Mouse (Mus musculus) intestine, postnatal 0 days (tissue): Measurements from ENCODE around the gene Zfp790. TPM values are rescaled to one million over a fixed set of nuclear protein-coding genes. Genes with fewer than 3 reads are reported as not detected.

Source experiments
- ATAC-seq: fragments of 200-750 bp; cut with Nextera tagmentation; 2 replicates; pipeline ENCODE4 v1.8.0; 2017; ENCODE audit warnings: mild to moderate bottlenecking, moderate TSS enrichment, moderate library complexity
- H3K27ac ChIP-seq: fragments of 300-500 bp; sonication (generic); 2 replicates; pipeline ENCODE4 v1.5.1; 2014; ENCODE audit warnings: mild to moderate bottlenecking, low read depth, low read length, moderate library complexity
- H3K27me3 ChIP-seq: fragments of 300-500 bp; sonication (generic); replicated peaks from 2 replicates; pipeline ENCODE4 v1.6.1; 2014; ENCODE audit warnings: low read length, mixed read lengths; ENCODE audit not compliant: control insufficient read depth, insufficient read depth
- H3K36me3 ChIP-seq: fragments of 300-500 bp; sonication (generic); 2 replicates; pipeline ENCODE4 v1.6.1; 2014; ENCODE audit warnings: mild to moderate bottlenecking, moderate library complexity; ENCODE audit not compliant: control insufficient read depth, insufficient read depth
- H3K4me1 ChIP-seq: fragments of 300-500 bp; sonication (generic); replicated peaks from 2 replicates; pipeline ENCODE4 v1.6.1; 2014; ENCODE audit warnings: antibody characterized with exemption, low read length, mixed read lengths; ENCODE audit not compliant: control insufficient read depth, insufficient read depth
- H3K4me2 ChIP-seq: fragments of 300-500 bp; sonication (generic); replicated peaks from 2 replicates; pipeline ENCODE4 v1.6.1; 2014; ENCODE audit warnings: low read depth, mild to moderate bottlenecking, moderate library complexity
- H3K4me3 ChIP-seq: fragments of 300-500 bp; sonication (generic); 2 replicates; pipeline ENCODE4 v1.5.1; 2014; ENCODE audit warnings: low read depth, low read length
- H3K9ac ChIP-seq: fragments of 300-500 bp; sonication (generic); 2 replicates; pipeline ENCODE4 v1.6.1; 2014; ENCODE audit warnings: mild to moderate bottlenecking, low read depth, low read length
- H3K9me3 ChIP-seq: fragments of 300-500 bp; sonication (generic); 2 replicates; pipeline ENCODE4 v1.6.1; 2016; ENCODE audit warnings: mixed run types; ENCODE audit not compliant: control insufficient read depth
- CTCF ChIP-seq: sonication (generic); IDR thresholded peaks from 2 replicates; pipeline ENCODE4 v1.5.1; 2016; ENCODE audit warnings: low read depth, mild to moderate bottlenecking, control low read depth, antibody characterized with exemption, moderate library complexity
- WGBS: fragments of 180-500 bp; shearing (Covaris S2); extraction: QIAGEN DNeasy Blood & Tissue Kit; methylation state at CpG from one replicate; pipeline ENCODE4 v1.1.7; 2014; 5-methylcytosine and 5-hydroxymethylcytosine counted together
- polyA plus RNA-seq: library from polyadenylated mRNA; unstranded; fragments of >200 nt; fragmentation: Nextera tagmentation; extraction: Ambion mirVana; gene quantifications from 2 replicates; pipeline ENCODE4 v1.2.1, GENCODE M21; 2015

Zfp790 gene
- polyA plus RNA-seq: 4.1 and 4.3 TPM in 2 replicates

GRCm38 (mm10) chr7:29815910-29816429 lies at the start of gene Zfp790:
Zfp790 (plus strand) TSS chr7:29816114.
- H3K36me3 ChIP-seq: no peaks in the 10 kb centered on the region
- H3K4me1 ChIP-seq: 0 out of 2 replicates have a peak, but pooled peaks cover 2% of the 10 kb centered on the region
- H3K4me2 ChIP-seq: peak within 1 kb of the TSS; percentile 72
- H3K9ac ChIP-seq: peak within 1 kb of the TSS; percentile 70
- H3K9me3 ChIP-seq: no peaks in the 10 kb centered on the region
- H3K27me3 ChIP-seq: no peaks in the 10 kb centered on the region
- peak; percentile 98 for ATAC-seq
- peak within 1 kb of the TSS; percentile 88 for H3K27ac ChIP-seq
- WGBS: under 1% methylated on average over 26 of the region's 26 CpGs
- TF ChIP-seq CTCF: no peak
- H3K4me3 ChIP-seq: peak within 1 kb of the TSS; percentile 71

DNA sequence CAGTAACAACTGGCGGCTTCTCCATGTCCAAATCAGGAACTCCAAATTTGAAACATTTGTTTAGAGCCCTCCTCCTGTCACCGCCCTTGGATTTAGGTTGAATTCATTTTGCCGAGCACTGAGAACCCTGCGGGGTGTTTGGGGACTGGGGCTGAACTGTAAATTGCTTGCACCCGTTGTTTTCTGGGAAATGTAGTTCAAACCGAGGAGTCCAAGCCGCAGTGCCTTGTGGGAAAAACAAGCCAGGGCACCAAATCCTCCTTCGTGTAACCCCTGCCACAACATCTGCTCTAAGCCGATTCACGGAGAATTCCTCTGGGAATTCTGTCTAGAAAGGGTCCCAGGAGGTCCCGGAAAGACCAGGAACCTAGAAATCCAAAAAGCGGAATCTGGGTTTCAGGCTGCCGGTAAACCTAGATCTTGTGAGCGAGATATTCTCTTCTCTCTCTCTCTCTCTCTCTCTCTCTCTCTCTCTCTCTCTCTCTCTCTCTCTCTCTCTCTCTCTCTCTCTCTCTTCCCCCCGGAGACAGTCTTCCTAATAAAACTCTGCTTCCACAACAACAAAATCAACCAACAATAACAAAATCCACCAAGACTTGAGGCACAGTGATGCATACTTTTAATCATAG lies 48.7 kb upstream of the Zfp790 start:
- peak; percentile 34; the same call in 1 of the 2 replicates for ATAC-seq
- peak overlapping the region; percentile 31; the same call in 1 of the 2 replicates for H3K9ac ChIP-seq
- H3K4me3 ChIP-seq: peak overlapping the region; percentile 85
- no peaks in the 10 kb centered on the region; the same call in 1 of the 2 replicates for H3K36me3 ChIP-seq
- no peak for TF ChIP-seq CTCF
- no peak overlapping the region; the same call in 1 of the 2 replicates for H3K27ac ChIP-seq
- WGBS: under 1% methylated on average over 15 of the region's 15 CpGs
- H3K4me2 ChIP-seq: peak overlapping the region; percentile 81
- no peaks in the 10 kb centered on the region for H3K27me3 ChIP-seq
- no peaks in the 10 kb centered on the region for H3K9me3 ChIP-seq
- 0 out of 2 replicates have a peak, but pooled peaks cover 5% of the 10 kb centered on the region for H3K4me1 ChIP-seq

GRCm38 (mm10) chr7:29768090-29768900 lies 47.6 kb upstream of the Zfp790 start, which contains the start of gene Zfp84:
Zfp84 (plus strand) TSS chr7:29768552.
- WGBS: under 1% methylated on average over 32 of the region's 32 CpGs
- Histone ChIP-seq H3K4me2 (peak within 1 kb of the TSS; percentile 81), H3K9me3 (no peaks in the 10 kb centered on the region), H3K9ac (peak within 1 kb of the TSS; percentile 71), H3K27me3 (no peaks in the 10 kb centered on the region), H3K4me1 (0 out of 2 replicates have a peak, but pooled peaks cover 5% of the 10 kb centered on the region), H3K36me3 (peaks cover 2% of the 10 kb centered on the region; the same call in 1 of the 2 replicates), H3K4me3 (peak within 1 kb of the TSS; percentile 85), H3K27ac (peak within 1 kb of the TSS; percentile 75)
- TF ChIP-seq CTCF: peak; percentile 17; the same call in 1 of the 2 replicates
- peak; percentile 96 for ATAC-seq

- H3K9me3 ChIP-seq: no peaks in the 10 kb centered on the region
- H3K9ac ChIP-seq: peak overlapping the region; percentile 71
- 0 out of 2 replicates have a peak, but pooled peaks cover 5% of the 10 kb centered on the region for H3K4me1 ChIP-seq
- ATAC-seq: no peak
- H3K4me2 ChIP-seq: peak overlapping the region; percentile 81
- 2% methylated on average over 10 of the region's 10 CpGs for WGBS
- peak overlapping the region; percentile 85 for H3K4me3 ChIP-seq
- peaks cover 9% of the 10 kb centered on the region; the same call in 1 of the 2 replicates for H3K36me3 ChIP-seq
- no peak for TF ChIP-seq CTCF
- no peaks in the 10 kb centered on the region for H3K27me3 ChIP-seq
- 0 out of 2 replicates have a peak overlapping the region, but pooled peaks have one; percentile 75 for H3K27ac ChIP-seq
Measured at GRCm38 (mm10) chr7:29768980-29769379, 46.9 kb upstream of the Zfp790 start.

DNA sequence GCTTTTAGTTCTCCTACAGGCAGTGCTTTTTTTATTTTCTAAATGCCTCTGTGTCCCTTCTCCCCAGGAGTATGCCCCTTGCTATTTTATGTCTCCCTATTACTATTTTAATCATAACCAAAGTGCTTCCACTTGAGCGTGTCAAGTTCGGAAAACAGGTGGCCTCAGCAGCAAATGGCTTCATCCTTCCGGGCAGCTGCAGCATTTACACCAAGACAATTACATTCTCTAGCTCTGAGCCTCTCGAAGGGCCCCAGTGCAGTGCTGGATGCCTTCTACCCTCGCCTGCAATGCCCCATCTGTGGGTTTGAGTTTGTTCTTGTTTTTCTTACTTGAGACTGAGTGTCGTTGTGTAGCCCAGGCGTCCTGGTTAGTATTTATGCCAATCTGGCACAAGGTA lies 42.4 kb upstream of the Zfp790 start:
- Histone ChIP-seq H3K4me3 (no peak overlapping the region), H3K4me2 (no peak overlapping the region), H3K9me3 (no peaks in the 10 kb centered on the region; the same call in 1 of the 2 replicates), H3K36me3 (peaks cover 52% of the 10 kb centered on the region), H3K4me1 (0 out of 2 replicates have a peak, but pooled peaks cover 5% of the 10 kb centered on the region), H3K9ac (no peak overlapping the region), H3K27ac (no peak overlapping the region), H3K27me3 (no peaks in the 10 kb centered on the region)
- TF ChIP-seq CTCF: no peak
- WGBS: 88% methylated on average over 7 of the region's 7 CpGs
- ATAC-seq: no peak

DNA sequence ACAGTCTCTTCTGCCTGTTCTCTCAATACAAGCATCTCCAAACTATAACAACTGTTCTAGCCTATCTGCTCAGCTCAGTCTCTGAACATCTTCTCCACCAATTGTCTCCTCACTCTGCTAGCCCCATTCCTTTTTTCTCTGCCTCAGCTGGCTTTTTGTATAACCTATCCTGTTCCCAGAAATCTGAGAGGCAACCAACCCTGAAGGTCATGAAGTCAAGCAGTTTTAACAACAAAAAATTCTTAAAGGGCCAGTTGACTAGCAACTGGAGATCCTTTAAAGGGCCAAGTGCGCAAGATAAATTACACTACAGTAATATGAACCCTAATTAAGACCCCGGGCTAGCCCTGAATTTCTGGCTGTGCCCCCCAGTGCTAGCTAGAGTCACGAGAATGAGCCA lies 41.5 kb upstream of the Zfp790 start:
- peaks cover 58% of the 10 kb centered on the region for H3K36me3 ChIP-seq
- WGBS: 91% methylated on average over 3 of the region's 3 CpGs

More for the DNA sequence above, 41.5 kb upstream of the Zfp790 start:
- no peak for ATAC-seq
- Histone ChIP-seq H3K4me1 (0 out of 2 replicates have a peak, but pooled peaks cover 5% of the 10 kb centered on the region), H3K4me3 (no peak overlapping the region), H3K9me3 (no peaks in the 10 kb centered on the region; the same call in 1 of the 2 replicates), H3K9ac (no peak overlapping the region), H3K27me3 (no peaks in the 10 kb centered on the region), H3K27ac (no peak overlapping the region), H3K4me2 (no peak overlapping the region)
- TF ChIP-seq CTCF: no peak
